Mouse (Mus musculus) heart, postnatal 25 days (tissue): Measurements from ENCODE around the gene Tmprss9. TPM values are rescaled to one million over a fixed set of nuclear protein-coding genes. Genes with fewer than 3 reads are reported as not detected.
A peak's percentile ranks its signal among the peaks of the same experiment; 100 is the strongest.

ENCODE experiments used
- DNase-seq: peaks from one replicate; pipeline ENCODE4 v3.0.0; 2022; ENCODE audit warnings: low spot score
- intact Hi-C: fragments of 180-260 bp; cut with DNase I; formaldehyde crosslinking; loops from one replicate; pipeline ENCODE4 v1.15.1; 2025
- total RNA-seq, 2 experiments: library from RNA; stranded (reverse); gene quantifications; 2 replicates each; pipeline ENCODE4 v1.2.3; 2021

Gene Tmprss9
- total RNA-seq, 2 experiments from 2014 or later = not detected

GRCm38 (mm10) chr10:80880131-80880641, 8.5 kb downstream of the Tmprss9 start:
- intact Hi-C loops = loop anchor here (1.0 to 2.0 kb wide), 2 partner anchors 58 to 115 kb away; no protein-coding TSS in a partner anchor

DNA sequence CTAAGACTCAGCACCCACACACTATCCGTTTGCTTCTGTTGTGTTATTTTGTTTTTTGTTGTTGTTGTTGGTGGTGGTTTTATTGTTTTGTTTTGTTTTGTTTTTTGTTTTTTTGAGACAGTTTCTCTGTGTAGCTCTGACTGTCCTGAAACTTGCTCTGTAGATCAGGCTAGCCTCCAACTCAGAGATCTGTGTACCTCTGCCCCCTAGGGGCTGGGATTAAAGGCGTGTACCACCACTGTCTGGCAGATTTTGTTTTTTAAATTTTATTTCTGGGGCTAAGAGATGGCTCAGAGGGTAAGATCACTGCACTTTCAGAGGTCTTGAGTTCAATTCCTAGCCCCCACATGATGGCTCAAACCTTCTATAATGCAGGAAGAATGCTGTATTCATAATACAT, 9.3 kb downstream of the Tmprss9 start:
- intact Hi-C loops = loop anchor here (1.0 to 2.0 kb wide), 2 partner anchors 59 to 114 kb away; no protein-coding TSS in a partner anchor

More at GRCm38 (mm10) chr10:80880131-80880641, 8.5 kb downstream of the Tmprss9 start:
- no peak for DNase-seq

GRCm38 (mm10) chr10:80881301-80881700, 9.7 kb downstream of the Tmprss9 start:
- DNase-seq = no peak

More for the DNA sequence above, 9.3 kb downstream of the Tmprss9 start:
- no peak for DNase-seq

DNA sequence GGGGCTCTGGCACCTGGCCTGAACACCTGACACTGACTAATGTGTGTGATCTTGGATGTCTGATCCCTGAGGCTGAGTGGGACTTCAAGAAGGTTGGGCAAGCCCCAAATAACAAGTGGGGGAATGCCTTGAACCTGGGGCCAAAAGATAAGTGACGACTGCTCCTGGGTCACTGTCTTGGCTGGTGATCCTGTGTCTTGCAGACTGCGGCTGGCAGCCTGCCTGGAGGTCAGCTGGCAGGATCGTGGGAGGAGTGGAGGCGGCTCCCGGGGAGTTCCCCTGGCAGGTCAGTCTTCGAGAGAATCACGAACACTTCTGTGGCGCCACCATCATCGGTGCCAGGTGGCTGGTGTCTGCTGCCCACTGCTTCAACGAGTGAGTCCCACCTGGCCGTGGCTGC, 15.5 kb downstream of the Tmprss9 start:
- peak; percentile 44 for DNase-seq
- intact Hi-C loops = no loop called here

More at GRCm38 (mm10) chr10:80881301-80881700, 9.7 kb downstream of the Tmprss9 start:
- intact Hi-C loops = loop anchor here (2.0 kb wide), 1 partner anchor 114 kb away; no protein-coding TSS in a partner anchor

GRCm38 (mm10) chr10:80895100-80895499, 23.5 kb downstream of the Tmprss9 start:
- intact Hi-C loops = loop anchor here (5.0 kb wide), 1 partner anchor 597 kb away; no protein-coding TSS in a partner anchor
- DNase-seq = no peak

DNA sequence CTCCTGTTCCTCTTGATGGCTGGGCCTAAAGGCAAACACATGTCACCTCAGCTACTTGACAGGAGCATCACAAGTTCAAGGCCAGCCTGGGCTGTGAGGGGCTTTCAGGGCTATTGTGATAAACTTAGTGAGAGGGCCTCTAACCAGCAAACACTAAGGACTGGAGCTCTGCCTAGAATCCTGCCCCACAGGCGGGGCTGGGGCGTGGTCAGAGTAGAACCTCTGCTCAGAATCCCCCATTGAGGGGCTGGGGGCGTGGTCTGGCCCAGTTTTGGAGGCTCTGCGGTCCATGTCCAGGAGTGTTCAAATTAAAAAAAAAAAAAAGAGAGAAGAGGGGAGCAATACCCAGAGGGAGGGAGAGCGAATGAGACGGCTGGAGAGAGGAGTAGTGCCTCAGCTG, 24.0 kb downstream of the Tmprss9 start:
- no peak for DNase-seq
- intact Hi-C loops = loop anchor here (5.0 kb wide), 1 partner anchor 597 kb away; no protein-coding TSS in a partner anchor

- no peak for DNase-seq
- intact Hi-C loops = loop anchor here (5.0 kb wide), 1 partner anchor 595 kb away; no protein-coding TSS in a partner anchor
These were observed 25.2 kb downstream of the Tmprss9 start for GRCm38 (mm10) chr10:80896581-80897485.

DNA sequence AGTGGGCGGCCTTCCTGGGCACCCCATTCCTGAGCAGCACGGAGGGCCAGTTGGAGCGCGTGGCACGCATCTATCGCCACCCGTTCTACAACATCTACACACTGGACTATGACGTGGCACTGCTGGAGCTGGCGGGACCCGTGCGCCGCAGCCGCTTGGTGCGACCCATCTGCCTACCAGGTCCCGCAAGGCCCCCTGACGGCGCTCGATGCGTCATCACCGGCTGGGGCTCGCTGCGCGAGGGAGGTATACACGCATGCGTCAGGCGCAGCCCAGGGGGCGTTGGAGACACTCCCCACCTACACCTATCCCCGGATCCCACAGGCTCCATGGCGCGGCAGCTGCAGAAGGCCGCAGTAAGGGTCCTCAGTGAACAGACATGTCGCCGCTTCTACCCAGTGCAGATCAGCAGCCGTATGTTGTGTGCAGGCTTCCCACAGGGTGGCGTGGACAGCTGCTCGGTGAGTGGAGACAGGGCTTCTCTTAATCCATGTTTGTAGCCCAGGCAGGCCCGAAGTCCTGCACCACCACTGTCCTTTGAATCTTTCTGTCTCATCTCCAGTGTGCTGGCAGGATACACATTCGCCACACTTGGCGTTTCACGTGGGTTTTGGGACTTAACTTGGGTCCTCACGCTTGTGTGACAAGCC, 26.3 kb downstream of the Tmprss9 start:
- intact Hi-C loops = loop anchor here (5.0 kb wide), 1 partner anchor 594 kb away; no protein-coding TSS in a partner anchor
- DNase-seq = no peak

DNA sequence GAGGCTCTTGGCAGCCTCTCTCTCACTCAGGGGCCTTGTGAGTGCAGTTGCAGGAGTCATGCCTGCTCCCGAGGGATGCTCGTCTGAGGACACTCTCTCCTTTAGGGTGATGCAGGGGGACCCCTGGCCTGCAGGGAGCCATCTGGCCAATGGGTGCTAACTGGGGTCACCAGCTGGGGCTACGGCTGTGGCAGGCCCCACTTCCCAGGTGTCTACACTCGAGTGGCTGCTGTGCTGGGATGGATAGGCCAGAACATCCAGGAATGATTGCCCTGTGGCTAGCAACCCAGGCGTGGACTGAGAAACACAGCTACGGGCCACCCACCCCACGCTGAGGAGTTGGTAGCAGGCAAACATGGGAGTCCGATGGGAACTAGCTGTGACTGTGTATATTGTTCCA, 27.4 kb downstream of the Tmprss9 start:
- no peak for DNase-seq
- intact Hi-C loops = loop anchor here (5.0 kb wide), 1 partner anchor 593 kb away; no protein-coding TSS in a partner anchor

DNA sequence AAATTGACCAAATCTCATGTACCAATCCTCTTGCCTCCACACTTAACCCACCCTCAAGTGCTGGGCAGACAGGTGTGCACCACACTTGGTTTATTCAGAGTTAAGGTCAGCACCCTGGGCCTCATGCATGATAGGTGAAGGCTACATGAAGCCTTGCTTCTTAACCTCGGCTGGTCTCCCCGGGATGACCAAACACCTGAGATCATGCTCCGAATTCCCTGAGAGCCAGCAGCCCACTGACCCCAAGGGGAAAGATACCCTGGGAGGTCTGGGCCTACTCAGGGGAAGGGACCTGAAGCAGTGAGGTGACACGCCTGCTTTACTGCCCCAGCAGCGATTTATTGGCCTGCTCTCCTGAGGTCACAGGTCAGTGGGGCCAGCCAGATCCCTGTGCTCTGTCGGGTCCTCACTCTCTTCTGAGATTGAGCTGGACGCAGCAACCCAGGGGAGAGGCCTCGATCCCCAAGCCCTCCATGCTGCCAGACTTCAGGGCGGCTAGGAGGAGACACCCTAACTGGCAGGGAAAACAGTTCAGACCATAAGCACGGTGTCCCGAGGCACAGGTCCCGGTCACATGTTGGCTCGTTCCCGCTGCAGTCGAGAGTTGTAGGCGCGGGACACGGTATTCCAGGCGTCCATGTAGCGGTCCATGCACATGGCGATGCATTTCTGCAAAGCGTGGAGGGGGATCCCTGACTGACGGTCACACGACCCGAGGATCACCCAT, 28.1 kb downstream of the Tmprss9 start:
- DNase-seq = no peak
- intact Hi-C loops = loop anchor here (5.0 kb wide), 1 partner anchor 593 kb away; no protein-coding TSS in a partner anchor

DNA sequence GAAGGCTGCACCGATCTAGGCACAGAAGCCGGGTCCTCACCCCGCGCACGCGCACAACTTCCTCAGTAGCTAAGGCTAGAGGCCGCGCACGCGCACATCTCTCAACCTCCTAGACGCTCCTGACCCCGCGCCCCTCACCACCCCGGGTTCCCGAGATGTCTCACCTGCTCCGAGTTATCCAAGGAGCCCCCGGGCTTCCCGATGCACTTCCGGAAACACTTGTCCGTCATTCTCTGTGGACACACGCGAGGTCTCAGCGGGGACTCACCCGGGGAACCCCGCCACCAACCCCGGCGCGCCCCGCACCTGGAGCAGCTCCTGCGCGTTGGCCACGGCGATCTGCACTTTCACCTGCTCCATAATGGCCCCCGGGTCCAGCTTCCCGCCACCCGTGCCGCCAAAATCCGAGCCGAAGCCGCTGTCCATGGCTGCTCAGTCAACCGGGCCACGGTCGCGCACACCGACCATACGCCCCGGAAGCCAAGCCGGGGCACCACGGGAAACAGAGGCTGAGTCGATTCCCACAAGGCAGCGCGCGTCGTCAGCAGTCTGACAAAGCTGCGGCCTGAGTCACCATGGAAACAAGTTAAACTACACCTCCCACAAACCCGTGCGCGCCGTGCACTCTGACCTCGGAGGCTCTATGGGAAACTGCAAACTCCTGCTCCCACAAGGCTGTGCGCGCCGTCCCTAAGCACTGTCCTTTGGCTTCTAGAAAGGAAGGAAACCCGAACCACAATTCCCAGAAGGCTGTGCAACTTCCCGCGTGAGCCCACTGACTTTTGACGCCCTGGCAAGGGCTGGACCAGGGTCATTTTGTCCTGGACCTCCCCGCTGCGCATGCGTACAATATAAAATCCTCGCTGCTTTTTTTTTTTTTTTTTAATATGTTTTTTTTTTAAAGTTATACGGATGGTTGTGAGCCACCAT, 28.9 kb downstream of the Tmprss9 start, which contains the start of gene Timm13:
Gene Timm13 (minus strand): TSS at position 652 of the 930 bp plus-strand sequence.
- intact Hi-C loops = no loop called here
- peak; percentile 99 for DNase-seq

DNA sequence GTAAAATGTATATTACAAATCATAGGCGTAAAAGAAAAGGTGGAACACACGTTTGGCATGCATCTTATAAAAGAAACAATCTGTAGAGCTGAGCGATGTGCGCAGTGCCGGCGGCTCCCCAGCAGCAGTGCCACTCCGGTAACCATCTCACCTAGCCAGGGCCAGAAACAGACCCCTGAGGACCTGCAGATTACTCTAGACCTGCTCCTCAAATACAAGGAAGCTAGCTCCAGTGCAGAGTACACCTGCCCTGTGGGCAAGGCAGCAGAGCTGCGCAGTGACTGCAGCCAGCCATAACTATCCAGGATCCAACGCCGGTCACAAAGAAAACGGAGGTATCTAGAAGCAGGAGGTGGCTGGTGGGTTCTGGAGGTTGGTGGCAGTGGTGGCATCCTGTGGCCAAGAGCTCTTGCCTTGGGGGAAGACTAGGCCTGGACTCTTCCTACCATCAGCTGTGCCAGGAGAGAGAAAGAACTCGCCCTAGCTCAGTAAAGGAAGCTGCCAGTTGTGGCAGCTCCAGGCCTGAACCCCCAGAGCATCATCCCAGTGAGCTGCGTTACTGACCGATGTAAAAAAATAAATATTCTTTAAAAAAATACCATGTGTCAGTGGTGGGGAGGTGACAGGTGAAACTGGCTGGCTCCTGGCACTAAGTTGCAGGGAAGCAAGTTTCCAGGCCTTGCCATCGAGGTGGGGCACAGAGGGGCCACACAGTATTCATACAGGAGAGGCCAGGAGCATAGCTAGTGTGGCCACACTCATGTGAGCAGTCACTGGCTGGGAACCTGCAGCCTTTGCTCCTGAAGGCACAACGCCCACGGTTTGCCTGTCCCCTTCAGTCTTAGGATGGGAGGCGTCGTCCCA, 30.0 kb downstream of the Tmprss9 start:
- no peak for DNase-seq
- intact Hi-C loops = loop anchor here (2.0 kb wide), 1 partner anchor 17 kb away; the partner anchor contains the start of gene Lmnb2

GRCm38 (mm10) chr10:80902273-80902940, 30.8 kb downstream of the Tmprss9 start:
- intact Hi-C loops = loop anchor here (2.0 kb wide), 1 partner anchor 16 kb away; the partner anchor contains the start of gene Lmnb2
- no peak for DNase-seq

DNA sequence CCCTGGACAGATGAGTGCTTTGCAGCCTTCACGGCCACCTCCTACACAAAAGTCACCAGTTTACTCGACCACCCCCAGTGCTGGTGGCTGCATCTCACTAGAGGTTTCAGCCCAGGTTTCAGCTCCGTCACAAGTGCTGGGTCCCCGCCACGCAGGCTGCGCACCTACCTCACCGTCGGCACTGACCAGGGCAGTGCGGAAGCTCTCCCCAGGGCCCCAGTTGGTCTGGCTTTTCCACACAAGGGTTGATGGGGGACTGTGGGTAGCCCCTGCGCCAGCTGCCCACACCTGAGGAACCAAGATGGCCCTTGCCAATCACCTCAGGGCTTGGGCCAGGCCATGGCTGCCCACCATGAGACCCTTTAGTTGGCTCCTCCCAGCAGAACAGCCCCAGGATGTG, 31.6 kb downstream of the Tmprss9 start:
- intact Hi-C loops = loop anchor here (2.0 kb wide), 1 partner anchor 16 kb away; the partner anchor contains the start of gene Lmnb2
- no peak for DNase-seq

DNA sequence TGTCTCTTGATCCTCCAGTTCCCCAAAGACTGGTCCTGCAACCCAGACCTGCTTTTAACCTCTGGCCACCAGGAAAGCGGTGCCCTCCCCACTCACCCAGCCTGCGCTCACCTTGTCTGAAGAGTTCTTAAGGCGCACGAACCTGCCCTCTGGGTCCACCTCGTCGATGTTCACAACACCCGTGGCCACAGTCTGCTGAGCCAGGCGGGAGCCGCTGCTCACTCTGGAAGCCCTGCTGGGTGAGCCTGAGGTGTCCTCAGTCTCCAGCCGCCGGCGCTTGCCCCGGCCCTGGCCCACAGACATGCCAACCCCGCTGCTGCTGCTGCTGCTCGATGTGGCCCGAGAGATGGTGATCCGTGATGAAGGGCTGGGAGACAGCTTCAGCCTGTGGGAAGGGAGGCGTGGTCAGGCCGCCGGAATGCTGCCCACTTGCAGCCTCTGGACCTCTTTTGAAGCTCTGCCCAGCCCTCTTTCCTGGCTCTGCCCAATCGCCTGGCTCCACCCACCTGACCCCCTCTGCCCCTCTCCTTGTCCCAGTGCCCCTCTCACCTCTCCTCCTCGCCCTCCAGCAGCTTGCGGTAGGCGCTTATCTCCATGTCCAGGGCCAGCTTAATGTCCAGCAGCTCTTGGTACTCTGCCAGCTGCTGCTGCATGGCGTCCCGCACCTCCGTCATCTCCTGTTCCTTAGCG, 32.5 kb downstream of the Tmprss9 start:
- intact Hi-C loops = no loop called here
- no peak for DNase-seq

- intact Hi-C loops = no loop called here
- no peak for DNase-seq
These were observed 33.1 kb downstream of the Tmprss9 start for GRCm38 (mm10) chr10:80904709-80905108.
